In the genomic region with DNA sequence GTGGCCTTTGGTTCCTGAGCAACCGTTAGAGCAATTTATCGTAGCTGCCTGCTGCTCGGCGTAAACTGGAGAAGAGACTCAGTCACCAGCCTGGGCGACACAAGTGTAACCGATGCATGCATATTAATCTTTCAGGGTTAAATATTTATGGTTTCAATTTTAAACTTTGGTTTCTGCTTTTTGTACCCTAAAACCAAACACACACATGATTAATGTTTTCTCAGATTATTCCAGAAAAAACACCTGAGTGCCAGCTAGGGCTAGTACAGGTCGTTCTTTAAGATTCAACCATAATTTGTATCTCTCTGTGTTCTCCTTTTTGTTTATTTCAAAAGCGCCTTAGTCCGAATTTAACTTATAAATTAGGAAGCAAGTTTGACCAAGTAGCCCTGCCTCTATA, we compare ENCODE assay signal across 18 mouse cellular contexts. TPM values are rescaled to one million over a fixed set of nuclear protein-coding genes. Genes with fewer than 3 reads are reported as not detected.
DNase-seq lines count a peak whose midpoint lies in the region; ATAC-seq and TF ChIP-seq lines count a peak whose summit lies in the region.
"Had no signal": no experiment of that assay in that cellular context is flagged by ENCODE, and none has a peak within 500 bp of the region (broad histone marks: within the 10 kb centered on the region; RNA-seq: fewer than 3 reads in every experiment).

No protein-coding gene starts in this region.

- no peaks in the 10 kb centered on the region; the same call in 1 of the 2 replicates for H3K4me1 ChIP-seq in kidney, adult 2 months (ENCODE audit: control insufficient read depth, insufficient read depth, low read length)
- H3K4me1 ChIP-seq in kidney, embryonic 14.5 days (ENCODE audit: control insufficient read depth, insufficient read depth, low read length) = no peaks in the 10 kb centered on the region

- peak overlapping the region; percentile 82 for H3K27ac ChIP-seq in kidney, adult 2 months (ENCODE audit: insufficient read depth, low read depth, low read length)
- H3K27ac ChIP-seq in kidney, embryonic 14.5 days (ENCODE audit: low read depth, low read length) = no peak overlapping the region

- H3K4me3 ChIP-seq in kidney, adult 2 months (ENCODE audit: insufficient read depth, low read depth, low read length) = no peak overlapping the region
- no peak overlapping the region for H3K4me3 ChIP-seq in kidney, embryonic 14.5 days (ENCODE audit: low read length)

- TF ChIP-seq POLR2A in kidney, adult 2 months (IDR thresholded peaks at IDR 0.05; ENCODE audit: low read depth, low read length) = no peak

- H3K9me3 ChIP-seq in kidney, embryonic 14.5 days (ENCODE audit: control insufficient read depth, low read length) = no peaks in the 10 kb centered on the region
- H3K9me3 ChIP-seq: G1E had no signal

- H3K27me3 ChIP-seq in kidney, adult 2 months (replicated peaks; ENCODE audit: control insufficient read depth, insufficient read depth, low read length) = no peaks in the 10 kb centered on the region
- no peaks in the 10 kb centered on the region for H3K27me3 ChIP-seq in kidney, embryonic 14.5 days (ENCODE audit: control insufficient read depth, insufficient read depth, low read length)
- H3K27me3 ChIP-seq: Patski had no signal

- no peaks in the 10 kb centered on the region for H3K36me3 ChIP-seq in kidney, adult 2 months (ENCODE audit: control insufficient read depth, insufficient read depth, low read length)
- no peaks in the 10 kb centered on the region for H3K36me3 ChIP-seq in kidney, embryonic 14.5 days (ENCODE audit: control insufficient read depth, insufficient read depth, low read length)
- H3K36me3 ChIP-seq: G1E had no signal

- ATAC-seq in kidney, embryonic 14.5 days (ENCODE audit: low FRiP score, low TSS enrichment) = no peak
- ATAC-seq: activated CD4-positive, CD25-positive, alpha-beta regulatory T cell, adult 4 months; CD4-positive, CD25-positive, alpha-beta regulatory T cell, adult 4 months; Patski had no signal

- WGBS in kidney, adult 2 months = 63% methylated on average over 9 of the region's 9 CpGs
- WGBS in kidney, embryonic 14.5 days = 83% methylated on average over 9 of the region's 9 CpGs

- H3K9ac ChIP-seq in kidney, embryonic 14.5 days (ENCODE audit: low read depth, low read length) = no peak overlapping the region

- peak; percentile 58 for DNase-seq in kidney, adult 2 months
- DNase-seq in kidney, adult 18-20 months = no peak
- DNase-seq in kidney, adult 9 months = peak; percentile 73
- DNase-seq: adrenal gland, adult 2 months; adrenal gland, adult 8-10 months; adrenal gland, postnatal 10 days; adrenal gland, postnatal 14 days; adrenal gland, postnatal 25 days; adrenal gland, postnatal 36 days; B cell, adult 2 months; cerebellum, adult 11 months; cerebellum, adult 11-12 months; cerebellum, adult 18-20 months had no signal

- no peak for TF ChIP-seq CTCF in kidney, adult 2 months (conservative IDR thresholded peaks at IDR 0.05; ENCODE audit: insufficient read depth, insufficient read length, low read depth, low read length)

- no peak overlapping the region for H3K4me2 ChIP-seq in kidney, embryonic 14.5 days (replicated peaks; ENCODE audit: low read depth, low read length)

RNA-seq across cellular contexts. Expression of gene Atp11a, which starts 17.7 kb away (rescaled TPM):
- polyA plus RNA-seq in kidney, adult 2 months (2012; rRNA removed) = 176 and 271 TPM in 2 replicates
- 16.8 and 18.5 TPM in 2 replicates for polyA plus RNA-seq in kidney, embryonic 14.5 days (2014; fragmentation: Nextera tagmentation; extraction: Ambion mirVana)
- polyA plus RNA-seq: G1E had no signal
